Mouse (Mus musculus): Measurements from ENCODE around the gene Asb15. TPM values are rescaled to one million over a fixed set of nuclear protein-coding genes. Genes with fewer than 3 reads are reported as not detected.
A peak's percentile ranks its signal among the peaks of the same experiment; 100 is the strongest.

The Asb15 gene
- total and polyA plus RNA-seq, 3 experiments = not detected

GRCm38 (mm10) chr6:24514552-24515284 is 13.2 kb upstream of the Asb15 start, which contains the start of gene Iqub:
Iqub (minus strand) TSS chr6:24515067.
- Histone ChIP-seq H3K4me1 (ENCODE audit: control insufficient read depth in 1 of 2, insufficient read depth in 2 of 2, low read length in 2 of 2) (no peaks in the 10 kb centered on the region), H3K27me3 (ENCODE audit: control insufficient read depth in 1 of 2, insufficient read depth in 2 of 2, low read length in 2 of 2) (no peaks in the 10 kb centered on the region), H3K9me3 (replicated peaks; ENCODE audit: insufficient read depth, low read length) (no peaks in the 10 kb centered on the region), H3K79me2 (ENCODE audit: control insufficient read depth, insufficient read depth, low read length, poor library complexity) (no peaks in the 10 kb centered on the region), H3K4me3 (ENCODE audit: control insufficient read depth in 1 of 2, insufficient read depth in 1 of 2, low read depth in 2 of 2, low read length in 2 of 2) (no peak within 1 kb of the TSS), H3K9ac (ENCODE audit: control insufficient read depth, low read depth, low read length, poor library complexity, severe bottlenecking) (no peak within 1 kb of the TSS), H3K36me3 (ENCODE audit: control insufficient read depth in 1 of 2, insufficient read depth in 2 of 2, low read length in 2 of 2) (no peaks in the 10 kb centered on the region; a peak in 1 of 4 replicates), H3K27ac (ENCODE audit: control insufficient read depth, low read depth, low read length) (no peak within 1 kb of the TSS)
- TF ChIP-seq TBP (IDR thresholded peaks at IDR 0.05; ENCODE audit: low read depth, low read length) = no peak
- no peak for TF ChIP-seq USF2 (IDR thresholded peaks at IDR 0.05; ENCODE audit: borderline replicate concordance in 1 of 2, insufficient read depth in 1 of 2, low read depth in 1 of 2, low read length in 2 of 2)
- no peak for TF ChIP-seq CTCF (IDR thresholded peaks at IDR 0.05 in 2 of 3, conservative IDR thresholded peaks at IDR 0.05 in 1 of 3; ENCODE audit: control insufficient read depth in 1 of 3, insufficient read depth in 1 of 3, low read depth in 2 of 3, low read length in 3 of 3, poor library complexity in 1 of 3, severe bottlenecking in 1 of 3)
- no peak for TF ChIP-seq MEF2A (IDR thresholded peaks at IDR 0.05; ENCODE audit: extremely low read depth, insufficient replicate concordance, low read depth, low read length, poor library complexity, severe bottlenecking)
- no peak for TF ChIP-seq TAL1 (IDR thresholded peaks at IDR 0.05; ENCODE audit: low read length)
- TF ChIP-seq UBTF (IDR thresholded peaks at IDR 0.05; ENCODE audit: borderline replicate concordance, insufficient read depth, low read depth, low read length) = no peak
- TF ChIP-seq NRF1 (IDR thresholded peaks at IDR 0.05; ENCODE audit: insufficient read depth, low read depth, low read length, poor library complexity, severe bottlenecking) = no peak
- peak; percentile 13 for DNase-seq (ENCODE audit: low read depth, low spot score)

- H3K79me2 ChIP-seq (ENCODE audit: control insufficient read depth, insufficient read depth, low read length, poor library complexity) = no peaks in the 10 kb centered on the region
- H3K4me3 ChIP-seq (ENCODE audit: control insufficient read depth in 1 of 2, insufficient read depth in 1 of 2, low read depth in 2 of 2, low read length in 2 of 2) = no peak overlapping the region
- no peaks in the 10 kb centered on the region for H3K27me3 ChIP-seq (ENCODE audit: control insufficient read depth in 1 of 2, insufficient read depth in 2 of 2, low read length in 2 of 2)
- no peak overlapping the region for H3K27ac ChIP-seq (ENCODE audit: control insufficient read depth, low read depth, low read length)
- TF ChIP-seq ETS1 (IDR thresholded peaks at IDR 0.05; ENCODE audit: low read depth, low read length) (no peak), ZNF384 (IDR thresholded peaks at IDR 0.05; ENCODE audit: low read depth, low read length) (no peak), E2F4 (IDR thresholded peaks at IDR 0.05; ENCODE audit: borderline replicate concordance, low read depth, low read length) (no peak), RAD21 (IDR thresholded peaks at IDR 0.05; ENCODE audit: low read depth, low read length) (peak; percentile 60), CTCF (IDR thresholded peaks at IDR 0.05 in 2 of 3, conservative IDR thresholded peaks at IDR 0.05 in 1 of 3; ENCODE audit: control insufficient read depth in 1 of 3, insufficient read depth in 1 of 3, low read depth in 2 of 3, low read length in 3 of 3, poor library complexity in 1 of 3, severe bottlenecking in 1 of 3) (peak in 2 of 3 experiments; percentile 27 to 66; a peak in 3 of 6 replicates), TAL1 (IDR thresholded peaks at IDR 0.05; ENCODE audit: low read length) (no peak), UBTF (IDR thresholded peaks at IDR 0.05; ENCODE audit: borderline replicate concordance, insufficient read depth, low read depth, low read length) (no peak), CHD2 (IDR thresholded peaks at IDR 0.05; ENCODE audit: low read length) (no peak), GATA1 (IDR thresholded peaks at IDR 0.05; ENCODE audit: low read depth, low read length) (no peak), SMC3 (IDR thresholded peaks at IDR 0.05; ENCODE audit: low read depth, low read length) (peak; percentile 58), EP300 (IDR thresholded peaks at IDR 0.05; ENCODE audit: low read depth in 1 of 2, low read length in 2 of 2) (no peak), USF1 (IDR thresholded peaks at IDR 0.05; ENCODE audit: low read depth, low read length) (no peak), ZC3H11A (IDR thresholded peaks at IDR 0.05; ENCODE audit: low read depth, low read length) (peak; percentile 18; the same call in 1 of the 2 replicates), MYC (IDR thresholded peaks at IDR 0.05; ENCODE audit: low read depth, low read length) (no peak)
- no peak overlapping the region for H3K9ac ChIP-seq (ENCODE audit: control insufficient read depth, low read depth, low read length, poor library complexity, severe bottlenecking)
- peak; percentile 60 for DNase-seq (ENCODE audit: low read depth, low spot score)
- H3K36me3 ChIP-seq (ENCODE audit: control insufficient read depth in 1 of 2, insufficient read depth in 2 of 2, low read length in 2 of 2) = peaks cover 0 to 4% of the 10 kb centered on the region in 2 experiments; a peak in 2 of 4 replicates
- no peaks in the 10 kb centered on the region for H3K4me1 ChIP-seq (ENCODE audit: control insufficient read depth in 1 of 2, insufficient read depth in 2 of 2, low read length in 2 of 2)
- no peaks in the 10 kb centered on the region for H3K9me3 ChIP-seq (replicated peaks; ENCODE audit: insufficient read depth, low read length)
Measured at GRCm38 (mm10) chr6:24516197-24516596, 11.7 kb upstream of the Asb15 start.
